Mouse (Mus musculus) left cerebral cortex, postnatal 25 days (tissue): ENCODE measurements at regions not wholly inside any gene's neighbourhood (a gene's known extent, or its start where the extent isn't known, plus 50 kb on each side); places are given as distances from the start of the nearest gene placed in this dataset.
A peak's percentile ranks its signal among the peaks of the same experiment; 100 is the strongest.

Source experiments
- DNase-seq, 2 experiments: peaks; one replicate each; pipeline ENCODE4 v3.0.0; 2022; ENCODE audit warnings: low spot score in 2 of 2, mixed read lengths in 1 of 2
- intact Hi-C: fragments of 180-260 bp; cut with DNase I; formaldehyde crosslinking; loops from one replicate; pipeline ENCODE4 v1.15.1; 2025

DNA sequence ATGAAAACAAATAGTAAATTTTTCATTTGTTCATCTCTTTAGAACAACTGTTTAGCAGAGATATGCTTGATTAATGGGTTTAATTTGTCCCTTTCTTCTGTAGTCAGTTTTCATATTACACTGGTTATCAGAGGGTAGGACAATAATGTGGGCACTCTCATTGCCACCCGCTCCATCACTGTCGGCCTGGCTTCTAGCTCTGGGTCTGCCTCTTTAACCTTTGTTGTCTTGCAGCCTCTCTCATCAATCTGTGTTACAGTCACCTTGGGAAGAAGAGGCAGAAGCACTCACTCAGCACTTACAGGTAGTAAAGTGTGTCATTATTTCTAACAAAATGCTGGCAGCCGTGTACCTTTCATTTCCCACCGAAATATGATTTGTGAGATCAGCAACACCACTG, 690.5 kb downstream of the Gbe1 start:
- no peak for DNase-seq
- intact Hi-C loops: no loop called here

DNA sequence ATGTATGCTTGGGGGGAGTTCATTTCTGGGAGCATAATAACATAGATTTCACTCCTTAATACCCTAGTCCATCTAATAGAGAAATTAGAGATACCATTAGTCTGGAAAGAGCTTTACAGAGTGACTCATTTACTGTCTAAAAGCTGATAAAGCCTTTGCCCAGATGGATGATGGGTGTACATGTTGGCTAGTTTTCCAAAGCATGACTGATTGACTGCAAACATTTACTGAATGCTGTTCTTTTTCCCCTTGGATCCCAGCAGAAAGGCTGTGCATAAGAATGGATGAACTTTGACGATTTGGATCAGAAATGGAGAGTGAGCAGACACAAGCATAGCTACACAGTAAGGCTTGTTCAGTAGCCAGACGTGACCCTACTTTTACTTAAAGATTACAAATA, 729.6 kb downstream of the Gbe1 start:
- DNase-seq: no peak
- intact Hi-C loops: no loop called here

DNA sequence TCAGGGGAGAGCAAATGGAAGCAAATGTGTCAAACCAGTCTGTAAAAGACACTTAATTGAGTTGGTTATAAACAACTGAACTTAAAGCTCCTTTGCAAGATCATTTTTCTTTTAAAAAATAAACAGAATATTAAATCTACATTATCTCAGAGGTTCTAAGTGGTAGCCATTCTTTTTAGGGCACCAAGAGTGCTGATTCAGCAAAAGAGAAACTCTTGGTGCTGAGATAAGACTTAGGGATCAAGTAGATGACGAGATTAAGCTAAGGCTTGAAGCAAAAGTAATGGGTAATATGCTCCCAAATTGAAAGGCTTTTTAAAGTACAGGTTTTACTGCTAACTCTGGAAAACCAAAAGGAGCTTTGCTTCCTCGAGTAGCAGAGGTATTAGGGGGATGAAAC, 740.5 kb downstream of the Gbe1 start:
- intact Hi-C loops: no loop called here
- no peak for DNase-seq

DNA sequence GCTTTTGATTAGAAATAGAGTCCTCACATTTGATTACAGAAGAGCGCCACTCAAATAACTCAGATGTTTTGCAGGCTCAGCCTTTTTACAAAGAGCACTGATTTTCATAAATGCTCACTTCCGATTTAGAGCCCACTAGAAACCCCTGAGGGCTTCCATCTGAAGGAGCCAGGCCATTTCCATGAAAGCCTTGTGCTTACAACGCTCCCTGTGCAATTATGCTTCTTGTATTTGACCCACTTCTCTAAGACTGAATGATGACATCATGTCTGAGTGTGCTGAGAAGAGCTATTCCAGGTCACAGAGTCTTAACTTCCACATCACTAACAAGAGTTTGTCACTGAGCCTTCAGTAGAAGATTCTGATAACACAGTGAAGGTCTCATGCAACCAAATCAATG, 749.0 kb downstream of the Gbe1 start:
- intact Hi-C loops: no loop called here
- peak in 1 of 2 experiments; percentile 27 for DNase-seq

DNA sequence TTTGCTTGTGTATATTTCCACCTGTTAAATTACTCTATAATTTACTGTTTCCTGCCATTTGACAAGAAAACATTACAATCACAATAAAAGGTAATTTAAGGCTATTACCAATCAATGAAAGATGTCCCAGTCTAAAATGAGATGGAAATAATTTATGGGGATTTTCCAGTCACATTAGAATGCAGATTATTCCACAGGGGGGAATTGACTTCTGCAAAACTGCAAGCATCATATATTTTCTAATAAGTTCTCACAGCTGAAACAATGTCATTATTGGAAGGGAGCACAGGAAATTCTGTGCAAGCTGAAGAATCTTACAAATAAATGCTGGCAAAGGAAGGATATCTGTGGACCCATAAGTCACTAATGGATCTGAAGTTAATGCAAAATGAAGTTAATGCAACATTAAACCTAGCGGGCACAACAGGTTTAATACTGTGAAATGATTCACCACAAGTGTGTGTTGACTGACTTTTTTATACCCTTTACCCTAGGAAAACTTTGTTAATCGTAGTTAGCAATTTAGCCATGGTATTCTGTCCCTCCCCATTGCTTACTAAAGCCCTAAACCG, 749.7 kb downstream of the Gbe1 start:
- no peak for DNase-seq
- intact Hi-C loops: no loop called here

DNA sequence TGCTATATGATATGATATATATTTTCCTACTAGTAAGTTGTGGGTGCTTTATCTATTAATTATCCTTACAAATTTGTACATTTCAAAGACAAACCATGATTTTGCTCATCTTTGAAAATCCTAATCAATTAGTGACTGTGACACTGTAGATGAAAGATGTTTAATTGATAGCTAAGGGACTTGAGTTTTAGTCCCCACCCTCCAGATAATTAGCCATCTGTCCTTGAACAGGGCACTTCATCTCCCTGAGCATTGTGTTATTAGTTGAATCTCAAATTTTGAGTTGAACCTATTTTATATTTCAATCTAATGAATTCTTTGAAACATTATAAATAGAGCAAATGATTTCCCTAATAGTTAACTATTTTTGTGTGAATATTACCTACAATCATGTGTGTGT, 756.4 kb downstream of the Gbe1 start:
- no peak for DNase-seq
- intact Hi-C loops: no loop called here

DNA sequence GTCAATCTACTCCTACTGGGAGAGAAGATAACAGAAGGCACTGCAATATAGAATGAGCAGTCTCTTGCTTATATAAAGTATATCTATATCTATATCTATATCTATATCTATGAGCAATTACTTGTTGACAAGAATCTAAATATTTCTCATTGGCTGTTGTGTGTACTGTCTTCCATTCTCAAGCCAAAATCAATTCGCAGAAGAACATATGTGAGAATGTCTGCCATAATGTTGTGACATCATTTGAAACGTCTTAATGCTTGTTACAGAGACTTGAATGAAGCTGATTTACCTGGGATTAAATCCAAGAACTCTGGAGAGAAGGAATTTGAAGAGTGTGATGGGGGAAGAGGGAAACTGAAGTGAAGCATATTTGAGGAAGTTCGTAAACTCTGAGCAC, 789.1 kb downstream of the Gbe1 start:
- no peak for DNase-seq
- intact Hi-C loops: no loop called here

DNA sequence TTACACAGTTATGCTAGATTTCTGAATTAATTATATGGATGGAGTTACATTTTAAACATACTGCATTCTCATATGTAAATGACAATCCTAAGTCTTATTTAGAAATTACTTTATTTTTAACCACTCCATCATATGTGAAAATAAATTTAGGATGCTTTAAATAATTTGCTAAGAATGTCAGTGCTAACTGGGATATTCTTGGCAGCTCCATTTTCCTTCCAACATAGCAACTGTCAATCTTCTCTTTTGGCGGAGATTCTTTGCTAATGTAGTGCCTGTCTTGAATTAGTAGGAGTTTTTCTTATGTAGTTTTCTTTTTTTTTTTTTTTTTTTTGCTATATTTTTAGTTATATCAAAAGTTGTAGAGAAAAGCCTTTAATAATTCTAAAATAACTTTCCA, 795.2 kb downstream of the Gbe1 start:
- intact Hi-C loops: no loop called here
- DNase-seq: peak in 1 of 2 experiments; percentile 68

DNA sequence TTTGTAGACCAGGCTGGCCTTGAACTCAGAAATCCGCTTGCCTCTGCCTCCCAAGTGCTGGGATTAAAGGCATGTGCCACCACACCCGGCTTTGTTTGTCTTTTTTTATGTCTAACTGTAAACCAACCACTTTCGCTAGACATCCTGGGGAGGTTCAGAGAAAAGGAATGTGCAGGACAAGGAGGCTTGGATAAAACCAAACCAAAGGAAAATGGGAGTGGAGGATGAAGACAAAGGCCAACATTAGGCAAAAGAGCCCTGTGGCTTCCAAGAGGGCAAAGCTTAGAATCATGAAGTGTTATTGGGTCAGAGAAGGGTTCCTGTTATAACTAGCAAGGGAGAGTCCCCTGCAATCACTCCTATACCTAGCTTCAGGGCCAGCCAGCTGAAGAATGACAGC, 800.6 kb downstream of the Gbe1 start:
- intact Hi-C loops: no loop called here
- DNase-seq: no peak

DNA sequence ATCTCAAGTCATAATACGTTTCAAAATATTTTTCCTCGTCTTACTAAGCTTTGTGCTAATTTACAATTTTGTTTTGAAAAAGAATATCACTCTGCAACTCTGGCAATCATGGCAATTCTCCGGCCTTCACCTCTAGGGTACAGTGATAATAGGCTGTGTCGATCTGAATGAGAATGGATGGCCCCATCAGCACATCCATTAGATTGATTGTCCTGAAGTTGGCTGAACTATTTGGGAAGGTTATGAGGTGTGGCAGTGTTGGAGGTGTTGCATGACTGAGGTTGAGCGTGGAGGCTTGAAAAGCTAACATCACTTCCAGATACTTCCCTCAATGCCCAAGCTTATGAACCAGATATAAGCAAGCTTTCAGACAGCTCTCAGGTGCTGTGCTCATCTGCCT, 807.0 kb downstream of the Gbe1 start:
- intact Hi-C loops: no loop called here
- DNase-seq: no peak

DNA sequence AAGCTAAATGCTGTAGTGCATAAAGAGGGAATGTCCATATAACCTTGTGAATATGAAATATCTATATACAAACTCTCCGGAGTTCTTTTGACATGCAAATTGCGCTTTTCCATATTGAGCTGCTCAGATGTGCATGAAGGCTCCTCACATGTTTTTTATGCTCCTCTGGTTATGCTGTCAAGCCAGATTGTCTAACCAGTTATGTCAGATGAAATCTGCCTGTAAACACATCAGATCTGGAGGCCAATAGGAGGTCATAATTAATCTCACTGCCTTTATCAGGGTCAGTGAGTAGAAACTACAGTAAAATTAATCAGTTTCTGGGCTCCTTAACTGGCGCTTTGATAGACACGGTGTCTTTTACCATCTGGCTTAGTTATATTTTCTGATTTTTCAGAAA, 809.9 kb downstream of the Gbe1 start:
- no peak for DNase-seq
- intact Hi-C loops: no loop called here

DNA sequence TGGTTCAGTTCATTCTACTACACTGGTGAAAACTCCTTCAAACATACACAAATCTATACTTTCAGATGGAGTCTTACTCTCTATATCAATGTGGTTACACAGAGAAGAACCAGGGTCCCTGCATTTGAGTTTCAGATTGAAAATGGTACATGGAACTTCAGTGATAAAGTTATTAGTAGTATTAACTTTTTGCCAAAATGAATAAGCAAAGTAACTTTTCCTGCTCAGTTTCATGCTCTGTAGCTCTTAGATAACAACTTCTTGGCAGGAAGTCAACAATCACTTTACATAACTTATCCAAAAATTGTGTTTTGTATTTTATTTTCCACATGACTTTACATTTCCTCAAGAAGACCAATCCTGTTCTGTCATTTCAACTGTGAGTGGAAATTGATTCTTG, 819.1 kb downstream of the Gbe1 start:
- intact Hi-C loops: no loop called here
- DNase-seq: no peak

DNA sequence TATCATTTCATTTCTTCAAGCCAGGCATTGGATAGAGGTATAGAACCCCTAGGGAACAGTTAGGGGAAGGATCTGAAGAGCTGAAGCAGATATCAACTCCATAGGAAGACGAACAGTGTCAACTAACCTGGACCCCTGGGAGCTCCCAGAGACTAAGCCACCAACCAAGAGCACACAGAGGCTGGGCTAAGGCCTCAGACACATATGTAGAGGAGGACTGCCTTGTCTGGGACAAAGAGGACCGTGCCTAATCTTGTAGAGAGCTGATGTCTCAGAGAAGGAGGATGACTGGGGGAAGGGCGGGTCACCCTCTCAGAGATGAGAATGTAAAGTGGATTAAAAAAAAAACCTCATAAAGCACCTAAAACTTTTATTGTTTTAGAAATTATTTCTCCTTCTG, 824.9 kb downstream of the Gbe1 start:
- intact Hi-C loops: no loop called here
- DNase-seq: no peak
